Mouse (Mus musculus): ENCODE measurements around the gene Iglon5. TPM values are rescaled to one million over a fixed set of nuclear protein-coding genes. Genes with fewer than 3 reads are reported as not detected.

The Iglon5 gene
- polyA plus RNA-seq, 1 experiment from 2014 or later = 2.2 TPM

GRCm38 (mm10) chr7:43462851-43463250 is 27.0 kb downstream of the Iglon5 start, which contains the start of gene Vsig10l:
Gene Vsig10l (plus strand): TSS chr7:43463151.
- H3K4me3 ChIP-seq = no peak within 1 kb of the TSS
- peaks cover 19% of the 10 kb centered on the region for H3K4me1 ChIP-seq (replicated peaks)
- no peaks in the 10 kb centered on the region for H3K9me3 ChIP-seq
- no peak for DNase-seq (ENCODE audit: low spot score)
- H3K27me3 ChIP-seq (ENCODE audit: insufficient read depth, poor library complexity, severe bottlenecking) = peaks cover 44% of the 10 kb centered on the region
- no peak within 1 kb of the TSS for H3K27ac ChIP-seq
- peaks cover under 1% of the 10 kb centered on the region; the same call in 1 of the 2 replicates for H3K36me3 ChIP-seq
- WGBS = 62% methylated on average over 4 of the region's 4 CpGs

GRCm38 (mm10) chr7:43454371-43454770 is 35.5 kb downstream of the Iglon5 start:
- H3K36me3 ChIP-seq = peaks cover 59% of the 10 kb centered on the region

GRCm38 (mm10) chr7:43453599-43454355 is 36.1 kb downstream of the Iglon5 start:
- H3K27ac ChIP-seq = no peak overlapping the region
- WGBS = 92% methylated on average over 14 of the region's 14 CpGs
- no peak for DNase-seq (ENCODE audit: low spot score)
- H3K4me1 ChIP-seq (replicated peaks) = no peaks in the 10 kb centered on the region
- H3K4me3 ChIP-seq = no peak overlapping the region
- H3K9me3 ChIP-seq = no peaks in the 10 kb centered on the region
- no peaks in the 10 kb centered on the region for H3K27me3 ChIP-seq (ENCODE audit: insufficient read depth, poor library complexity, severe bottlenecking)
- peaks cover 59% of the 10 kb centered on the region for H3K36me3 ChIP-seq

More at GRCm38 (mm10) chr7:43454371-43454770, 35.5 kb downstream of the Iglon5 start:
- Histone ChIP-seq H3K27ac (no peak overlapping the region), H3K9me3 (no peaks in the 10 kb centered on the region), H3K4me1 (replicated peaks) (no peaks in the 10 kb centered on the region), H3K27me3 (ENCODE audit: insufficient read depth, poor library complexity, severe bottlenecking) (no peaks in the 10 kb centered on the region), H3K4me3 (no peak overlapping the region)
- no peak for DNase-seq (ENCODE audit: low spot score)
- WGBS = 94% methylated on average over 6 of the region's 6 CpGs

- DNase-seq (ENCODE audit: low spot score) = no peak
- Histone ChIP-seq H3K36me3 (peaks cover 56% of the 10 kb centered on the region), H3K27ac (no peak overlapping the region), H3K9me3 (no peaks in the 10 kb centered on the region), H3K4me3 (no peak overlapping the region), H3K4me1 (replicated peaks) (no peaks in the 10 kb centered on the region), H3K27me3 (ENCODE audit: insufficient read depth, poor library complexity, severe bottlenecking) (no peaks in the 10 kb centered on the region)
- WGBS = 50% methylated on average over 4 of the region's 4 CpGs
Observed at GRCm38 (mm10) chr7:43452609-43453008, 37.3 kb downstream of the Iglon5 start.

- Histone ChIP-seq H3K4me1 (replicated peaks) (no peaks in the 10 kb centered on the region), H3K27ac (no peak overlapping the region), H3K9me3 (no peaks in the 10 kb centered on the region), H3K27me3 (ENCODE audit: insufficient read depth, poor library complexity, severe bottlenecking) (no peaks in the 10 kb centered on the region), H3K36me3 (peaks cover 47% of the 10 kb centered on the region), H3K4me3 (no peak overlapping the region)
- WGBS = 96% methylated on average over 11 of the region's 11 CpGs
- no peak for DNase-seq (ENCODE audit: low spot score)
Observed at GRCm38 (mm10) chr7:43451726-43452125, 38.1 kb downstream of the Iglon5 start.

GRCm38 (mm10) chr7:43449811-43450210 is 40.1 kb downstream of the Iglon5 start:
- Histone ChIP-seq H3K9me3 (no peaks in the 10 kb centered on the region), H3K4me3 (no peak overlapping the region), H3K27ac (no peak overlapping the region), H3K27me3 (ENCODE audit: insufficient read depth, poor library complexity, severe bottlenecking) (no peaks in the 10 kb centered on the region), H3K36me3 (peaks cover 28% of the 10 kb centered on the region), H3K4me1 (replicated peaks) (peaks cover 4% of the 10 kb centered on the region)
- WGBS = 95% methylated on average over 2 of the region's 2 CpGs
- DNase-seq (ENCODE audit: low spot score) = no peak

- WGBS = 91% methylated on average over 3 of the region's 3 CpGs
Observed at GRCm38 (mm10) chr7:43448246-43448645, 41.6 kb downstream of the Iglon5 start.

GRCm38 (mm10) chr7:43447801-43448200 is 42.1 kb downstream of the Iglon5 start:
- H3K9me3 ChIP-seq = no peaks in the 10 kb centered on the region
- peaks cover 16% of the 10 kb centered on the region for H3K4me1 ChIP-seq (replicated peaks)
- WGBS = 91% methylated on average over 4 of the region's 4 CpGs
- no peaks in the 10 kb centered on the region for H3K27me3 ChIP-seq (ENCODE audit: insufficient read depth, poor library complexity, severe bottlenecking)
- no peak for DNase-seq (ENCODE audit: low spot score)
- no peak overlapping the region for H3K4me3 ChIP-seq
- H3K36me3 ChIP-seq = peaks cover 8% of the 10 kb centered on the region
- H3K27ac ChIP-seq = no peak overlapping the region

More at GRCm38 (mm10) chr7:43448246-43448645, 41.6 kb downstream of the Iglon5 start:
- peaks cover 12% of the 10 kb centered on the region for H3K36me3 ChIP-seq
- no peaks in the 10 kb centered on the region for H3K27me3 ChIP-seq (ENCODE audit: insufficient read depth, poor library complexity, severe bottlenecking)
- no peak overlapping the region for H3K27ac ChIP-seq
- no peaks in the 10 kb centered on the region for H3K9me3 ChIP-seq
- H3K4me1 ChIP-seq (replicated peaks) = peaks cover 12% of the 10 kb centered on the region
- no peak overlapping the region for H3K4me3 ChIP-seq
- DNase-seq (ENCODE audit: low spot score) = no peak

GRCm38 (mm10) chr7:43443917-43444293 is 46.0 kb downstream of the Iglon5 start, which contains the start of the genes Etfb and Gm45233:
Gene Etfb (plus strand): TSS chr7:43444083.
Gene Gm45233 (plus strand): TSS chr7:43444128.
- Histone ChIP-seq H3K36me3 (no peaks in the 10 kb centered on the region), H3K27ac (peak within 1 kb of the TSS; percentile 88), H3K4me3 (peak within 1 kb of the TSS; percentile 66), H3K27me3 (ENCODE audit: insufficient read depth, poor library complexity, severe bottlenecking) (no peaks in the 10 kb centered on the region), H3K9me3 (no peaks in the 10 kb centered on the region), H3K4me1 (replicated peaks) (peaks cover 22% of the 10 kb centered on the region)
- DNase-seq (ENCODE audit: low spot score) = peak; percentile 95
- WGBS = under 1% methylated on average over 27 of the region's 27 CpGs

- H3K27ac ChIP-seq = peak overlapping the region; percentile 84
- under 1% methylated on average over 36 of the region's 36 CpGs for WGBS
- peaks cover 22% of the 10 kb centered on the region for H3K4me1 ChIP-seq (replicated peaks)
- peak overlapping the region; percentile 66 for H3K4me3 ChIP-seq
- no peaks in the 10 kb centered on the region for H3K36me3 ChIP-seq
- no peaks in the 10 kb centered on the region for H3K27me3 ChIP-seq (ENCODE audit: insufficient read depth, poor library complexity, severe bottlenecking)
- peak; percentile 76 for DNase-seq (ENCODE audit: low spot score)
- H3K9me3 ChIP-seq = no peaks in the 10 kb centered on the region
Observed at GRCm38 (mm10) chr7:43443126-43443916, 46.6 kb downstream of the Iglon5 start.

GRCm38 (mm10) chr7:43442684-43443083 is 47.2 kb downstream of the Iglon5 start:
- Histone ChIP-seq H3K9me3 (no peaks in the 10 kb centered on the region), H3K4me3 (peak overlapping the region; percentile 66), H3K27me3 (ENCODE audit: insufficient read depth, poor library complexity, severe bottlenecking) (no peaks in the 10 kb centered on the region), H3K4me1 (replicated peaks) (peaks cover 22% of the 10 kb centered on the region), H3K27ac (peak overlapping the region; percentile 84), H3K36me3 (no peaks in the 10 kb centered on the region)
- DNase-seq (ENCODE audit: low spot score) = no peak
- WGBS = 13% methylated on average over 9 of the region's 9 CpGs

- WGBS = 91% methylated on average over 3 of the region's 3 CpGs
- H3K36me3 ChIP-seq = no peaks in the 10 kb centered on the region
- no peaks in the 10 kb centered on the region for H3K27me3 ChIP-seq (ENCODE audit: insufficient read depth, poor library complexity, severe bottlenecking)
- no peaks in the 10 kb centered on the region for H3K9me3 ChIP-seq
- no peak for DNase-seq (ENCODE audit: low spot score)
- H3K4me1 ChIP-seq (replicated peaks) = peaks cover 22% of the 10 kb centered on the region
- no peak overlapping the region for H3K27ac ChIP-seq
- no peak overlapping the region for H3K4me3 ChIP-seq
Observed at GRCm38 (mm10) chr7:43441071-43441470, 48.8 kb downstream of the Iglon5 start.

- 86% methylated on average over 6 of the region's 6 CpGs for WGBS
- Histone ChIP-seq H3K4me3 (no peak within 1 kb of the TSS), H3K9me3 (no peaks in the 10 kb centered on the region), H3K27me3 (ENCODE audit: insufficient read depth, poor library complexity, severe bottlenecking) (no peaks in the 10 kb centered on the region), H3K27ac (no peak within 1 kb of the TSS), H3K4me1 (replicated peaks) (peaks cover 22% of the 10 kb centered on the region), H3K36me3 (no peaks in the 10 kb centered on the region)
- no peak for DNase-seq (ENCODE audit: low spot score)
Observed at GRCm38 (mm10) chr7:43440482-43440881, 49.4 kb downstream of the Iglon5 start, which contains the start of gene Cldnd2. Gene Cldnd2 (plus strand): TSS chr7:43440782.
